Mouse (Mus musculus): ENCODE results near the gene Elmsan1. TPM values are rescaled to one million over a fixed set of nuclear protein-coding genes. Genes with fewer than 3 reads are reported as not detected.

Gene Elmsan1
- total and polyA plus RNA-seq, 3 experiments: 2.2 to 14.3 (median 5.6) TPM

DNA sequence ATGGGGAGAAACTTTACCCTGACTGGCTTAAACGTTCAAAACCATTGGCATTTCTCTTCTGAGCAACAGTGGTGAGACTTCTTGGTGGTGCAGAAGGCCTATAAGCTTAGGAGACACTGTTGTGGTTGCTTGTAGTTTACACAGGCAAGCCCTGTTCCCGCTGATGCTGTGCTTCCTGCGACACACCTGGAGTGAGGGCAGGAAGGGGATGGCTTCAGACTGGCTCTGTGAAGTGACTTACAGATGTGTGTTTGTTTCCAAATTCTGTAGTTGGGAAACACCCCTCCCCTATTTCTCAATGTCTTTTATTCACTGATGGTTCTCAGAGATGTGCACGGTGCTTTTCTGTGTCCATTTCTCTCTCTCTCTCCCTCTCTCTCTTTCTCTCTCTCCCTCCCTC is 78.5 kb downstream of the Elmsan1 start:
- Histone ChIP-seq H3K27me3 (replicated peaks) (no peaks in the 10 kb centered on the region), H3K4me1 (ENCODE audit: control insufficient read depth in 1 of 2, insufficient read depth in 2 of 2) (no peaks in the 10 kb centered on the region), H3K79me2 (replicated peaks; ENCODE audit: control insufficient read depth, extremely low read depth, insufficient read depth, poor library complexity, severe bottlenecking) (no peaks in the 10 kb centered on the region), H3K4me3 (replicated peaks in 1 of 3; ENCODE audit: low read depth in 2 of 3, low read length in 2 of 3, poor library complexity in 1 of 3) (no peak overlapping the region), H3K27ac (ENCODE audit: insufficient read depth, low read depth) (no peak overlapping the region), H3K9me3 (replicated peaks; ENCODE audit: low read length) (no peaks in the 10 kb centered on the region), H3K9ac (ENCODE audit: insufficient read depth, low read depth) (no peak overlapping the region), H3K36me3 (replicated peaks in 1 of 2; ENCODE audit: control insufficient read depth in 1 of 2, insufficient read depth in 1 of 2, low read length in 1 of 2) (peaks cover 6 to 38% of the 10 kb centered on the region in 2 experiments), H3K4me2 (ENCODE audit: insufficient read depth, low read depth, poor library complexity, severe bottlenecking) (no peak overlapping the region)
- TF ChIP-seq MAFK (IDR thresholded peaks at IDR 0.05; ENCODE audit: insufficient replicate concordance, low read length) (no peak), SMC3 (IDR thresholded peaks at IDR 0.05; ENCODE audit: low read depth, low read length) (no peak), ZMIZ1 (IDR thresholded peaks at IDR 0.05; ENCODE audit: low read depth, low read length) (no peak), USF1 (IDR thresholded peaks at IDR 0.05; ENCODE audit: low read depth, low read length) (no peak), NELFE (IDR thresholded peaks at IDR 0.05; ENCODE audit: low read depth, low read length) (no peak)
- DNase-seq (ENCODE audit: extremely low read depth): no peak
- dilution Hi-C loops (cut with MboI; ENCODE audit: extremely low pct_ligation_motif_present, extremely low pct_unique_long_range_greater_than_20kb, low sequenced_read_pairs) (no loop called here), in situ Hi-C loops (cut with MboI; ENCODE audit: low pct_ligation_motif_present, low pct_unique_long_range_greater_than_20kb, low sequenced_read_pairs) (no loop called here)

DNA sequence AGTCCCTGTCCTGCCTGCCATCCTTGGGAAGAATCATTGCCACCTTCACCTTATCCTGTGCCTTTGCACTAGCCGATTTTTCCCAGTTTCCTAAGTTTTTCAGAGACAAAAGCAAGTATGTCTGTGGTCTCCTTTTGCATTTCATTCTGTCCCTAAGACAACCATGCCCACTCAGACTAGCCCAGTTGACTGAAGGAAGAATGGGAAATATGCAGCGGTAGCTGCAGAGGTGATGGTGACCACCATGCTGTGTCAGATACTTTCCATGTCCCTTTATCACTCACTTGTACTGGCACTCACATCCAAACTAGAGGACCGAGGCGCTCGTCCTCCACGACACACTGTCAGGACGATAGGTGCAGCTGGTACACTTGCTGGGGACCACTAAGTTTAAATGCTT is 81.5 kb downstream of the Elmsan1 start:
- in situ Hi-C loops (cut with MboI; ENCODE audit: low pct_ligation_motif_present, low pct_unique_long_range_greater_than_20kb, low sequenced_read_pairs) (no loop called here), dilution Hi-C loops (cut with MboI; ENCODE audit: extremely low pct_ligation_motif_present, extremely low pct_unique_long_range_greater_than_20kb, low sequenced_read_pairs) (no loop called here)
- H3K4me1 ChIP-seq (ENCODE audit: control insufficient read depth in 1 of 2, insufficient read depth in 2 of 2): no peaks in the 10 kb centered on the region
- no peaks in the 10 kb centered on the region for H3K9me3 ChIP-seq (replicated peaks; ENCODE audit: low read length)
- no peaks in the 10 kb centered on the region for H3K27me3 ChIP-seq (replicated peaks)
- H3K36me3 ChIP-seq (replicated peaks in 1 of 2; ENCODE audit: control insufficient read depth in 1 of 2, insufficient read depth in 1 of 2, low read length in 1 of 2): peaks cover 6 to 30% of the 10 kb centered on the region in 2 experiments
- H3K4me2 ChIP-seq (ENCODE audit: insufficient read depth, low read depth, poor library complexity, severe bottlenecking): no peak overlapping the region
- H3K4me3 ChIP-seq (replicated peaks in 1 of 3; ENCODE audit: low read depth in 2 of 3, low read length in 2 of 3, poor library complexity in 1 of 3): no peak overlapping the region
- no peak for DNase-seq (ENCODE audit: extremely low read depth)
- no peak overlapping the region for H3K27ac ChIP-seq (ENCODE audit: insufficient read depth, low read depth)
- no peak overlapping the region for H3K9ac ChIP-seq (ENCODE audit: insufficient read depth, low read depth)
- no peaks in the 10 kb centered on the region for H3K79me2 ChIP-seq (replicated peaks; ENCODE audit: control insufficient read depth, extremely low read depth, insufficient read depth, poor library complexity, severe bottlenecking)
- TF ChIP-seq PAX5 (IDR thresholded peaks at IDR 0.05; ENCODE audit: low read length) (no peak), TCF12 (IDR thresholded peaks at IDR 0.05; ENCODE audit: low read depth, low read length) (no peak), ZC3H11A (IDR thresholded peaks at IDR 0.05; ENCODE audit: low read depth, low read length) (no peak), USF2 (conservative IDR thresholded peaks at IDR 0.05; ENCODE audit: low read depth, low read length) (no peak), E2F4 (IDR thresholded peaks at IDR 0.05; ENCODE audit: insufficient replicate concordance, low read depth, low read length) (no peak), MAZ (IDR thresholded peaks at IDR 0.05; ENCODE audit: low read depth, low read length) (no peak), JUND (conservative IDR thresholded peaks at IDR 0.05; ENCODE audit: low read depth, low read length) (no peak), EP300 (IDR thresholded peaks at IDR 0.05; ENCODE audit: low read length) (no peak), RAD21 (IDR thresholded peaks at IDR 0.05; ENCODE audit: low read depth, low read length) (no peak), TBP (conservative IDR thresholded peaks at IDR 0.05; ENCODE audit: low read depth, low read length) (no peak), KAT2A (IDR thresholded peaks at IDR 0.05; ENCODE audit: insufficient replicate concordance, low read length) (no peak), ZKSCAN1 (IDR thresholded peaks at IDR 0.05; ENCODE audit: borderline replicate concordance, low read depth, low read length) (no peak), IRF4 (IDR thresholded peaks at IDR 0.05; ENCODE audit: low read depth, low read length) (no peak), NRF1 (IDR thresholded peaks at IDR 0.05; ENCODE audit: low read depth, low read length) (no peak)
